Mouse (Mus musculus) left cerebral cortex, adult 9 months (tissue): ENCODE measurements around the gene Itpkc.
"Not testable (repeated sequence)": the region's sequence is repeated elsewhere in the genome, so short reads cannot be mapped to it uniquely, and the experiment has no call there.

ENCODE experiments used
- DNase-seq, 2 experiments: peaks; one replicate each; pipeline ENCODE4 v3.0.0; 2022; ENCODE audit warnings: low spot score in 2 of 2

Gene Itpkc

GRCm38 (mm10) chr7:27228281-27228821 lies at the start of gene Itpkc:
Gene Itpkc (minus strand): TSS chr7:27228661.
- peak; percentile 76 to 89 for DNase-seq

DNA sequence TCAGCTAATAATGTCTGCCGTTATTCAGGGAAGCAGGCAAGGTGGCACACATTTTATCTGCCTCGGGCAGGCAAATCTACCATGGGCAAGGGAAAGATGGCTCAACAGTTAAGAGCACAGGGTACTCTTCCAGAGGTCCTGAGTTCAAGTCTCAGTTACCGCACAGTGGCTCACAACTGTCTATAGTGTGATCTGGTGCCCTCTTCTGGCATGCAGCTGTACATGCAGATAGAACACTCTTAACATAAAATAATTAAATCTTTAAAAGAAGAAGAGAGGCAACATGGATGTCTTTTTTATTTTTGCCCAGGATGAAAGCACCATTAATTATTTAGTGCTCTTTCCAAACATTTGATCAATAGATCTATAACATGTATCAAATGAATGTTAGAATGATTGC lies 48.7 kb upstream of the Itpkc start:
- DNase-seq: no peak

DNA sequence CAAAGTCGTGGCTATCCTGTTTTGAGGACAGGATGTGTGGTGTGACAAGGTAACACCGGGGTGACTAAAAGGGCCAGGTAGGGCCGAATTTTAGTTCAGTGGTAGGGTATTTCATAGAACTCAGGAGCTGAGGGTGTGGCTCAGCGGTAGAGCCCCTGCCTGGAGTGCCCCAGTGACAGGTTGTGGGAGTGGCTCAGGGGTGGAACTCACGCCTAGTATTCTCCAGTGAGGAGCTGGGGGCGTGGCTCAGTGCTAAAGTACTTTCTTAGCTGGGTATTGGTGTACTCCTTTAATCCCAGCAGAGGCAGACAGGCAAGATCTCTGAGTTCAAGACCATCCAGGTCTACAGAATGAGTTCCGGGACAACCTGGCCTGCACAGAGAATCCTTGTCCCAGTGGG lies 47.6 kb upstream of the Itpkc start:
- no peak for DNase-seq

DNA sequence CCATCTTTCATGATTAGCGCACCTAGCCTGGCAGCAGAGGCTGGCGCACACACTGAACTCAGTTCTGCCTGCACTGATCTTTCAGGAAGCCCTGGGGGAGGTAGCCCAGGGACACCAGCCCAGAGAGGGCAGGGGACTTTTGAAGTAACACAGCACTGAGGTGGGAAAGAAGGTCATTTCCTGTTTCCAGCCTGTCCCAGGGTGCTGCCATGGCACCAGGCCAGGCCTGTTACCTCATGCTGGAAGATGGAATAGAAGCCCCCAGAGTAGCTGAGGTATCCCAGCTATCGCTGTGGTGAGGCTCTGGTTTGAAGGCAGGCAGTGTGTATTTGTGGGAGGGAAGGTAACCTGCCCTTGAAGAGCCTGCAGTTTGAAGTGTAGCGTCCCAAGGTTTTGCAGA lies 46.5 kb upstream of the Itpkc start:
- DNase-seq: no peak

GRCm38 (mm10) chr7:27273739-27274351 lies 45.4 kb upstream of the Itpkc start:
- no peak for DNase-seq

- DNase-seq: no peak
These were observed 43.0 kb upstream of the Itpkc start for GRCm38 (mm10) chr7:27271423-27271822.

GRCm38 (mm10) chr7:27266515-27267128 lies 38.2 kb upstream of the Itpkc start:
- peak; percentile 76 to 92 for DNase-seq

DNA sequence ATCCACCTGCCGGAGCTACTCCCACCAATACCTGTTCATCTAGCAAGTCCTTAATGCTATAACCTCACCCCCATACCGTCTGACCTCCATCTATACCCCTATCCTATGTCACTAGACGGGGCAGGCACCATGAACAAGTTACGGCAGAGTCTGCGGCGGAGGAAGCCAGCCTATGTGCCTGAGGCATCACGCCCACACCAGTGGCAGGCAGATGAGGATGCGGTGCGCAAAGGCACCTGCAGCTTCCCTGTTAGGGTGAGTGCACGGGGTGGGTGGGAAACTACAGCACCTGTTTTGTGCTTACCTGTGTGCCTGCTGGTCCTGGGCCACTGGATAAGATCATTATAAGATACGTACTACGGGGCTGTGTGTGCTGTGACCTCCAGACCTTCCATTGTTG lies 36.3 kb upstream of the Itpkc start:
- DNase-seq: no peak

- DNase-seq: no peak
These were observed 33.4 kb upstream of the Itpkc start for GRCm38 (mm10) chr7:27261888-27262287.

GRCm38 (mm10) chr7:27260856-27261255 lies 32.4 kb upstream of the Itpkc start:
- DNase-seq: peak in 1 of 2 experiments; percentile 66

DNA sequence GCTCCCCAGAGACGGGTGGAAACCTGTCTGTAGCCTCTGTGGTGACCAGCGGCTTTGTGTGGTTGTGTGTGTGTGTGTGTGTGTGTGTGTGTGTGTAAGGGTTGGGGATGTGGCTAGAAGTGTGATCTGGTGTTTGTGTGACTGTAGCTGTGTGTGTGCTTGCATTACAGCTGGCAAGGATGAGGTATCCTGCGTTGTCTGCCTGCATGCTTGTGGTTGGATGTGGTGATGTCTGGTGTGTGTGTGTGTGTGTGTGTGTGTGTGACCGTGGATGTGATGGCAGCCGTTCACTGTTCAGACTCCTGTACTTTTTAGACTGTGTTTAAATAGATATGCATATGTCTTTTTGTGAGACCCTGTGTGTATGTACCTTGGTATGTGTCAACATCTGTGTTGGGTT lies 31.3 kb upstream of the Itpkc start:
- no peak for DNase-seq

DNA sequence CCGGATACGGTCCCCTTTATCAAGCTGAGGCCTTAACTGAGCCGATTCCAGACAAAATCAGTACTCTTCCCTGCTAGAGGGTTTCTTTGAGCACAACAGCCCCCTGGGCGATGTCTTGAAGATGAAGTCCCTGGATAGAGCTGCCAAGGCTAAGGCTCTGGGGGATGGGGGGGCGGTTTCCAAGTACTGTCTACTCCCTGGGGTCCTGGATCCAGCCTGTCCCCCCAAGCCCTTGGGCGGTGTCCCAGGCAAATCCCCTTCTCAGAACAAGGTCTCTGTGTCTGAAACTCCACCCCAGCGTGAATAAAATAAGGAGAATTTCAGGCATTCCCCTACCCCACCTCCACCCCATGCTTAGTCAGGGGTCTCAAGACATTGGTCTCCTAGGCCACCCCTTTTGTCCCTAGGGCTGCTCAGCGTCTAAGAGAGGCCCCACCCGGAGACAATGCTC lies 30.8 kb upstream of the Itpkc start:
- DNase-seq: no peak

- DNase-seq: peak; percentile 74 to 91
These were observed 29.9 kb upstream of the Itpkc start, which contains the start of gene Numbl for GRCm38 (mm10) chr7:27258205-27258899. Gene Numbl (plus strand): TSS chr7:27258433.

GRCm38 (mm10) chr7:27257852-27258204 lies 29.4 kb upstream of the Itpkc start:
- no peak for DNase-seq

- peak in 1 of 2 experiments; percentile 86 for DNase-seq
These were observed 28.8 kb upstream of the Itpkc start for GRCm38 (mm10) chr7:27257046-27257851.

GRCm38 (mm10) chr7:27255721-27256120 lies 27.3 kb upstream of the Itpkc start:
- no peak for DNase-seq

DNA sequence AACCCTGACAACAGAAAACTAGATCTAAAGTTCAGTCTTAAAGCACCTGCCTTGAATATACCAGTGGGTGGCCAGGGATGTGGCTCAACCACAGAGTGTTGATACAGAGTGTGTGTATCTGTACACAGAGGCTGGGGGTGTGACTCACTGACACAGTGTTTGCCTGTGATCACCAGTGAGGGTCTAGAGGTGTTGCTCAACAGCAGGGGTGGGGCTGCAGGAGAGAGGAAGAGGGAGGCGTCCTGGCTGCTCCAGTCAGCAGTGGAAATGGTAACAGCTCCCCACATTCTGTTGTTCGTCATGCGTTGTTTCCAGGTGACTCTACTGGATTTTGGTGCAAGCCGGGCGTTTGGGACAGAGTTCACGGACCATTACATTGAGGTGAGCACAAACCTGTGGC lies 23.5 kb upstream of the Itpkc start:
- no peak for DNase-seq

DNA sequence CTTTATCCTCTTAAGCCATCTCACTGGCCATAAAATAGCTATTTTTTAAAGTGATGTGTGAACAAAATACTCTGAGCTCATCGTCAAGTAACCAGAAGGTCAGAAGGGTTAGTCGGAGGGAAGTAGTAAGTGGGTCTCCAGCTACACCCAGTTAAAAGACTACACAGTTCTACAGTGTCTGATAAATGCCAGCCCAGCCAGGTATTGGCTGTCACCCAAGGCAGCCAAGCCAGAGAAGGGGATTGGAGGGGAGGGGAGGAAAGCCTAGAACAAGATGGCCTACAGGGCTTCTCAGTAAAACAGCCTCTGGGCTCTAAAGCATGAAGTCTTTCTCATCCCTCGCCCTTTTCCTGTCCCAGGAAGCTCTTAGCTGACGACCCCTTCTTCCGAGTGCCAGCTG lies 21.5 kb upstream of the Itpkc start:
- DNase-seq: no peak

DNA sequence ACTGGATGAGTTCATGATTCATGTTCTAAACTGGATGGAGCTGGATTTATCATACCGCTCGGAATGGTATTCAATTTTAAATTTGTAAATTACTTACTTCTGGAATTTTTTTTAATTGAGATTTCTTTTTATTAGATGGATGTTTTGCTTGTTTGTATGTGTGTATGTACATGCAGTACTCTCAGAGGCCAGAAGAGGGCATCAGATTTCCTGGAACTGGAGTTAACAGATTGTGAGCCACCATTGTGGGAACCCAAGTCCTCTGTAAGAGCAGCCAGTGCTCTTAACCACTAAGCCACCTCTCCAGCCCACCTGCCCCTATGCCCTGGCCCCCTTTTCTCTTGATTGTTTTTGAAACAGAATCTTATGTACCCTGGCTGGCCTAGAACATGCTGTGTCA lies 20.7 kb upstream of the Itpkc start:
- DNase-seq: no peak

GRCm38 (mm10) chr7:27244088-27244487 lies 15.6 kb upstream of the Itpkc start:
- DNase-seq: not testable (repeated sequence)

DNA sequence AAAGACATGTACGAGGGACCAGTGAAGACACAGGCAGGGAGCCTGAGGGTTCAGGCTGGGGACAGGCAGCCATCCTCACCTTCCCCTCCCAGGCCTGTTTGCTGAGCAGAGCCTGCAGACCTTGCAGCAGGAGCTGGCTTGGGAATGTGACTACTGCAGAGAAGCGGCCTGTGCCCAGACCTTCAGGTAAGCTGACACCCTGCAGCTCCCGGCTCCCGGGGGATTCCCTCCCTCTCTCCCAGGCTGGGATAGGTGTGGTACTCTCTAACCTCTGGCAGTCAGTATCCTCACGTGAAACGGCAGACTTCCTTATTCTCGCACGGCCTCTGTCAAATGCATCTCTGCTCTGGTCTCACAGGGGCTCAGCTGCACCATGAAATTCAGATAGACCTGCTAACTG lies 14.8 kb upstream of the Itpkc start:
- DNase-seq: no peak

GRCm38 (mm10) chr7:27238568-27238967 lies 10.1 kb upstream of the Itpkc start:
- DNase-seq: no peak
